Mouse (Mus musculus): ENCODE data around the gene Drd2.

Drd2 gene

GRCm38 (mm10) chr9:49452396-49452795 is 112.0 kb downstream of the Drd2 start:
- no peak for DNase-seq (ENCODE audit: low read depth, low spot score)

- no peak for DNase-seq (ENCODE audit: low read depth, low spot score)
Measured at GRCm38 (mm10) chr9:49456136-49456535, 115.7 kb downstream of the Drd2 start.
